Mouse (Mus musculus) stomach, embryonic 14.5 days (tissue): ENCODE data around the gene Raver2. TPM values are rescaled to one million over a fixed set of nuclear protein-coding genes. Genes with fewer than 3 reads are reported as not detected.

Source experiments
- ATAC-seq: fragments of 200-750 bp; cut with Nextera tagmentation; 2 replicates; pipeline ENCODE4 v1.8.0; 2017; ENCODE audit warnings: low read depth, moderate TSS enrichment; ENCODE audit not compliant: insufficient number of reproducible peaks, insufficient read depth, low FRiP score
- H3K27ac ChIP-seq: fragments of 300-500 bp; sonication (generic); 2 replicates; pipeline ENCODE4 v1.5.1; 2014; ENCODE audit warnings: mild to moderate bottlenecking, low read length, moderate library complexity, mixed read lengths
- H3K27me3 ChIP-seq: fragments of 300-500 bp; sonication (generic); 2 replicates; pipeline ENCODE4 v1.6.1; 2014; ENCODE audit warnings: low read length, control low read depth, mixed read lengths; ENCODE audit not compliant: control insufficient read depth, insufficient read depth
- H3K36me3 ChIP-seq: fragments of 300-500 bp; sonication (generic); 2 replicates; pipeline ENCODE4 v1.6.1; 2014; ENCODE audit warnings: mild to moderate bottlenecking, control low read depth, low read length, moderate library complexity, mixed read lengths; ENCODE audit not compliant: control insufficient read depth, insufficient read depth
- H3K4me1 ChIP-seq: fragments of 300-500 bp; sonication (generic); 2 replicates; pipeline ENCODE4 v1.6.1; 2014; ENCODE audit warnings: low read length, control low read depth, mixed read lengths; ENCODE audit not compliant: control insufficient read depth, insufficient read depth
- H3K4me2 ChIP-seq: fragments of 300-500 bp; sonication (generic); replicated peaks from 2 replicates; pipeline ENCODE4 v1.6.1; 2014; ENCODE audit warnings: low read depth, low read length, control low read depth
- H3K4me3 ChIP-seq: fragments of 300-500 bp; sonication (generic); 2 replicates; pipeline ENCODE4 v1.5.1; 2014; ENCODE audit warnings: low read depth, low read length, control low read depth
- H3K9ac ChIP-seq: fragments of 300-500 bp; sonication (generic); replicated peaks from 2 replicates; pipeline ENCODE4 v1.6.1; 2014; ENCODE audit warnings: low read depth, mild to moderate bottlenecking, control low read depth, low read length, moderate library complexity, mixed read lengths
- H3K9me3 ChIP-seq: fragments of 300-500 bp; sonication (generic); 2 replicates; pipeline ENCODE4 v1.6.1; 2016; ENCODE audit warnings: low read depth, low read length, control low read depth; ENCODE audit not compliant: control insufficient read depth
- WGBS: fragments of 180-500 bp; shearing (Covaris S2); extraction: QIAGEN DNeasy Blood & Tissue Kit; methylation state at CpG from one replicate; pipeline ENCODE4 v1.1.7; 2014; 5-methylcytosine and 5-hydroxymethylcytosine counted together
- polyA plus RNA-seq: library from polyadenylated mRNA; unstranded; fragments of >200 nt; fragmentation: Nextera tagmentation; extraction: Ambion mirVana; gene quantifications from 2 replicates; pipeline ENCODE4 v1.2.1, GENCODE M21; 2014

The Raver2 gene
- polyA plus RNA-seq, 1 experiment from 2014 or later = 19.5 TPM

DNA sequence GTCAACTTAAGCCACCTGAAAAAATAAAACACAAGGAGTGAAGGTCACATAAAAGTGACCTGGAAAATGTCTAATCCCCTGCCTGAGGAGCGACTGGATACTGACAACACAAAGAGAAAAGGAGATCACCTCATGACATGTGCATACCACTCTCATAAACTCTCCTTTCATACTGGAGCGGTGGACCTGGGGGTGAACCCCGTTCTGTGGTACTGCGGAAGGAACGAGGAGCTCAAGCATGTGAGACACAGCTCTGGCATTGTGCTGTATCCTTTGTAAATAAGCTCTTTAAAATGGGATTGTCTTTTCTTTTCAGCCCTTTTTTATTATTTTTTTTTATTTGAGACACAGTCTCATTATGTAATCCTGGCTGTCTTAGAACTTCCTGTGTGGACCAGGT is 111.9 kb downstream of the Raver2 start:
- Histone ChIP-seq H3K27me3 (no peaks in the 10 kb centered on the region), H3K27ac (no peak overlapping the region), H3K4me2 (no peak overlapping the region), H3K4me3 (no peak overlapping the region), H3K36me3 (peaks cover 25% of the 10 kb centered on the region), H3K9ac (no peak overlapping the region), H3K4me1 (peaks cover 6% of the 10 kb centered on the region; the same call in 1 of the 2 replicates), H3K9me3 (no peaks in the 10 kb centered on the region)
- ATAC-seq = no peak
- WGBS = 67% methylated on average over 5 of the region's 5 CpGs

DNA sequence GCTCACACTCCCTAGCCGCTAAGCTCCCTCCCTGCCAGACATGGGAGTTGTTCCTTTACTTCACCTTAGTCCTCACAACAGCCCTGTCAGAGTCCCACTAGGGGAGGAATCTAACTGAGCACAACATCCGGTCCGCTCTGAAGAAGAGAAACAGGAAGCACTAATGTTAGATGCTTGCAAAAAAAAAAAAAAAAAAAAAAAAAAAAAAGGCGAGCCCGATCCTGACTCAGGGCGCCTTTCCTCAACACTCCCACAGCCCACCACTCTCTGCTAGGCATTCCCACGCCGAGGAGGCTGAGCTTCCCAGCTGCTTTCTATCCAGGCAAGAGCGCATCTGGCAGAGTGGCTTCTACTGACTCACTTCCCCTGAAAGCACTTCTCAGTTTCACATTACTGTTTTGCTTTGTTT is 113.8 kb downstream of the Raver2 start:
- ATAC-seq = peak; percentile 59; the same call in 1 of the 2 replicates
- no peak overlapping the region for H3K9ac ChIP-seq
- no peak overlapping the region for H3K4me3 ChIP-seq
- no peak overlapping the region for H3K4me2 ChIP-seq
- WGBS = 35% methylated on average over 9 of the region's 9 CpGs
- H3K27me3 ChIP-seq = no peaks in the 10 kb centered on the region
- peaks cover 13% of the 10 kb centered on the region; the same call in 1 of the 2 replicates for H3K4me1 ChIP-seq
- H3K27ac ChIP-seq = peak overlapping the region; percentile 49
- H3K9me3 ChIP-seq = no peaks in the 10 kb centered on the region
- H3K36me3 ChIP-seq = peaks cover 27% of the 10 kb centered on the region

DNA sequence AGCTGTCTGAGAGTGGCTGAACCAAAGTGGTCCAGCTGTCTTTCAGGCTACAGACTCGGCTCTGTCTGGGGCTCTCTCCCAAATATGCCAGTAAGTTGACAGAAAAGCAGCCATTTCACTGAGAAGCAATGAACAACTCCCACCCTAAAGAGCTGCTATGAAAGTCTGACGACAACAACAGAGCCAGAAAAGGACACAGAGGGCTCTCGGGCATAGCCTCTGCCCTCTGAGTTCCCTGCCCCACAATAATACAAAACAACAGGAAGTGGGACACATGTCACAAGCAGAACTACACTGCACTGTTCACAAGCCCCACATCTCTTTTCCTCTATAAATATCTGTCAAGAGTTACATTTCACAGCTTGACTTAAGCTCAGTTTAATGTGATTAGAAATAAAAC is 116.4 kb downstream of the Raver2 start:
- Histone ChIP-seq H3K36me3 (peaks cover 27% of the 10 kb centered on the region), H3K4me2 (no peak overlapping the region), H3K9me3 (no peaks in the 10 kb centered on the region), H3K27ac (peak overlapping the region; percentile 52; the same call in 1 of the 2 replicates), H3K9ac (no peak overlapping the region), H3K4me3 (no peak overlapping the region), H3K4me1 (peaks cover 13% of the 10 kb centered on the region; the same call in 1 of the 2 replicates), H3K27me3 (no peaks in the 10 kb centered on the region)
- WGBS = 44% methylated on average over 3 of the region's 3 CpGs
- no peak for ATAC-seq

DNA sequence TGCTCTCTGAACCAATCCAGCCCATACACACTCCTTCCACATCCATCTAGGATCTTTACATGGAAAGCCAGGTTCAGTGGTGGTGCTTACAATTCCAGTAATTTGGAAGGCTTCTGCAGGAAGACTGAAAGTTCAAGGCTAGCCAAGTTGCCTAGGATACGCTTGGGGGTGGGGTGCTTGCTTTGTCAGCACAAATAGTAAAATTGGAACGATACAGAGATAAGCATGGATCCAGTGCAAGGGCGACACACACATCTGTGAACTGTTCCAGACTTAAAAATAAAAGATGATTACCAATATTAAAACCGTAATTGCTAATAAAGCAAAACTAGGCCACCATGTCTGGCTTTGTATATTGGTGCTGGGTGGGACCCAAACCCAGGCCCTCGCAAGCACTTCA is 117.8 kb downstream of the Raver2 start:
- H3K4me1 ChIP-seq = peaks cover 13% of the 10 kb centered on the region; the same call in 1 of the 2 replicates
- WGBS = 89% methylated on average over 5 of the region's 5 CpGs
- no peak overlapping the region for H3K9ac ChIP-seq
- peaks cover 23% of the 10 kb centered on the region for H3K36me3 ChIP-seq
- ATAC-seq = no peak
- H3K27ac ChIP-seq = no peak overlapping the region
- H3K4me3 ChIP-seq = no peak overlapping the region
- H3K27me3 ChIP-seq = no peaks in the 10 kb centered on the region
- no peak overlapping the region for H3K4me2 ChIP-seq
- H3K9me3 ChIP-seq = no peaks in the 10 kb centered on the region

DNA sequence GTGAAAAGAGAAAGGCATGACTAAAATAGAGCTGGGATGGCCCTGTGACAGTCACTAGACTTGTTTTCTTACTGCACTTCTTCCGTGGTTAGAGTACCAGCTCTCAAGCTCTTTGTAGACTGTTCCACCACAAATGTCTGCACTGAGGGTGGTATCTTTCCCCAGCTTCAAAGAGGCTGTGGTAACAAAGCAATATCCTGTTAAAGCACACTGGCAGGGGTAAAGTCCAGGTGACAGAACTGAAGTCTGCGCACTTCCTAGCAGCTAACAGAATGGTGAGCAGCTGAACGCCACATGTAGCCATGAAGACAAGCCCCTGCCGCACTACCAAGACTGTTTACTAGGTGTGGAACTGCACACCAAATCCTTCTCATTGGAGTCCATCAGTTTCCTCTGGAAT is 118.6 kb downstream of the Raver2 start:
- H3K4me2 ChIP-seq = no peak overlapping the region
- WGBS = 90% methylated on average over 4 of the region's 4 CpGs
- no peak for ATAC-seq
- H3K27me3 ChIP-seq = no peaks in the 10 kb centered on the region
- H3K4me3 ChIP-seq = no peak overlapping the region
- no peaks in the 10 kb centered on the region for H3K9me3 ChIP-seq
- peaks cover 13% of the 10 kb centered on the region; the same call in 1 of the 2 replicates for H3K4me1 ChIP-seq
- H3K9ac ChIP-seq = no peak overlapping the region
- peaks cover 21% of the 10 kb centered on the region for H3K36me3 ChIP-seq
- no peak overlapping the region for H3K27ac ChIP-seq

DNA sequence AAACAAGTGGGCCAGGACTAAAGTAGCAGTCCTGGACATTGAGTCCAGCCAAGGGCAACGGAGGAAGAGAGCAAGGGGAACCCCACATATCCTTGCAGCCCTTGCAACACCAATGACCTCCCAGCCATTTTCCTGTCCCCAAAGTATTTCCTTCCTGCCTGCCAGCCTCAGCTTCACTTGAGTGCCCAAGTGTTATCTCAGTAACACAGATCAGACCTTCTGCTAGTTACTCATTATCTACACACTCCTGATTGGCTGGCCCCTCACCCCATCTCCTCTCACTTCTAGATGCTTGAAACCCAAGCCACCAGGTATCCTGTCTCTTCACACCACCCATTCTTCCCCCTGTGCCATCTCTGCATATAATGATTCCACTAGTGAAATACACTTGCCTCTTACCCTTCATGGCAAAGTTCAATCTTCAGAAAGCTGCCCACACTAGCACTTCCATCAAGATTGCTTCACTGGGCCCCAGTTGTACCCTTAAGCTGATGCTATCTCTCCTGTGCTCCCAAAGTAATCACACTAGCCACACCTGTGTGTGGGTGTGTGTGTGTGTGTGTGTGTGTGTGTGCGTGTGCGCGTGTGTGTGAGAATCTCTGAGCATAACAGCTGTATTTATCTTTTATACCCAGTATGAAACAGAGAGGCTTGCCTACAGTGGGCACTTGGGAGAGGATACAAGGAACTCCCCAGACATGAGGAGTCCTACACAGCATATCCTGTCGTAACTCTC is 123.6 kb downstream of the Raver2 start:
- no peak overlapping the region for H3K4me2 ChIP-seq
- H3K36me3 ChIP-seq = peaks cover 11% of the 10 kb centered on the region; the same call in 1 of the 2 replicates
- 86% methylated on average over 5 of the region's 5 CpGs for WGBS
- H3K27ac ChIP-seq = no peak overlapping the region
- no peak overlapping the region for H3K9ac ChIP-seq
- no peaks in the 10 kb centered on the region for H3K27me3 ChIP-seq
- no peak overlapping the region for H3K4me3 ChIP-seq
- H3K9me3 ChIP-seq = no peaks in the 10 kb centered on the region
- 0 out of 2 replicates have a peak, but pooled peaks have one; percentile 14 for ATAC-seq
- peaks cover 3% of the 10 kb centered on the region for H3K4me1 ChIP-seq

DNA sequence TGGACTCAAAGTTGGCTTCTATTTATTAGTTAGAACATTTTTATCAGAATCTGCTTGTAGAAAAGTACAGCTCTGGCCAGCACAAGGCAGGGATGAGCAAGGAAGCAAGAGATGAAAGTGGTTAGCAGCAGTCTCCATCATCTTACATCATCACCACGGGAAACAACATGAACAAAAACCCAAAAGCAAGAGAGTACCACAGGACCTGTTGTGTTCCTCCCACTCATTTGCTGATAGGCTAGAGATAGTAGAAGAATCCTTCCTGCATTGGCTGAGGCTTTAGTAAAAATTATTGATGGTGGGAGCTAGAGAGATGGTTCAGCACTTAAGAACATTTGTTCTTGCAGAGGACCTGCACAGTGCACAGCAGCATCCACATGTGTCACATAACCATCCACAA is 125.4 kb downstream of the Raver2 start:
- H3K4me1 ChIP-seq = peaks cover 18% of the 10 kb centered on the region
- no peak overlapping the region for H3K4me2 ChIP-seq
- H3K9me3 ChIP-seq = no peaks in the 10 kb centered on the region
- no peaks in the 10 kb centered on the region for H3K27me3 ChIP-seq
- no peak overlapping the region for H3K27ac ChIP-seq
- H3K36me3 ChIP-seq = no peaks in the 10 kb centered on the region
- no peak overlapping the region for H3K9ac ChIP-seq
- no peak for ATAC-seq
- H3K4me3 ChIP-seq = no peak overlapping the region
- WGBS = 85% methylated on average over 1 of the region's 1 CpGs

DNA sequence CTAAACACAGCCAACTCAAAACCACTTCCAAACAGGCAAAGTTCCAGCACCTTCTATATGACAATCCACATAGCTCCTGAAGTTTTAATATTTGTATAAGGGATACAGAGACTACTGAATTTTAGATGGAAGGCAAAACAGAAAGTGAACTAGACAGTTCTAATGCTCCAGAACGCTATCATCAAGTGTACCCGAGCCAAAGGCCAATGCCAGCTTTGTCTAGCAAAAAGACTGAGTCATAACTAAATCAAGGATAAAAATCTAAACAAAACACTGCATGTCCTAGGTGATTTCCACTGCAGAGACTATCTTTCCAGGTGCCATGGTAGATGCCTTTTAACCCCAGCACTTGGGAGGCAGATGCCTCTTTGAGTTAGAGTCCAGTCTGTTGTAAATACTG is 127.6 kb downstream of the Raver2 start:
- Histone ChIP-seq H3K27ac (no peak overlapping the region), H3K4me3 (no peak overlapping the region), H3K9me3 (no peaks in the 10 kb centered on the region), H3K4me1 (peaks cover 18% of the 10 kb centered on the region), H3K4me2 (no peak overlapping the region), H3K36me3 (no peaks in the 10 kb centered on the region), H3K27me3 (no peaks in the 10 kb centered on the region), H3K9ac (no peak overlapping the region)
- 80% methylated on average over 2 of the region's 2 CpGs for WGBS
- ATAC-seq = no peak
